Mouse (Mus musculus) E14TG2a.4 (cell line): ENCODE results near the gene Fermt3.

Experiments used
- CTCF ChIP-seq: conservative IDR thresholded peaks from 2 replicates; pipeline ENCODE4 v1.5.1; 2014; ENCODE audit warnings: low read length
- POU5F1 ChIP-seq: IDR thresholded peaks from 2 replicates; pipeline ENCODE4 v1.6.1; 2014; ENCODE audit warnings: low read length, borderline replicate concordance

GRCm38 (mm10) chr19:6970460-6971085, 48.7 kb downstream of the Fermt3 start:
- TF ChIP-seq CTCF (no peak), POU5F1 (no peak)
